Mouse (Mus musculus): ENCODE measurements around the gene Sytl5.

Sytl5 gene

DNA sequence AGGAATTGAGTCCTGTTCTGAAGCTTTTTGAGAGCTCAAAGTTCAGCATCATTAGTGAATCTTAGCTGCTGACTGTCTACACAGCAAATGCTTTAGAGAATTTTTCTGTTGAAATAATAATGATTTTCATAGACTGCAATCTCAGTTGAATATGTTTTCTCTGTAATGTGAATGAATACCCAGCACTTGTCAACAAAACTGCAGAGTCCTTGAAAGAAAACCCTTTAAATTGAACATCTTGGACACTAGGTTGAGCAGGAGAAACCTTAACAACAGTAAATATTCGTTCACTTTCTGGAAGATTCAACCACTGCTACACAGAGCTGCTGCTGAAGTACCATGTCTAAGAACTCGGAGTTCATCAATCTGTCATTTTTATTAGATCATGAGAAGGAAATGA is at the start of gene Sytl5:
Gene Sytl5 (plus strand): TSS at position 301 of the 400 bp plus-strand sequence.
- DNase-seq (ENCODE audit: low read depth, low spot score): no peak

DNA sequence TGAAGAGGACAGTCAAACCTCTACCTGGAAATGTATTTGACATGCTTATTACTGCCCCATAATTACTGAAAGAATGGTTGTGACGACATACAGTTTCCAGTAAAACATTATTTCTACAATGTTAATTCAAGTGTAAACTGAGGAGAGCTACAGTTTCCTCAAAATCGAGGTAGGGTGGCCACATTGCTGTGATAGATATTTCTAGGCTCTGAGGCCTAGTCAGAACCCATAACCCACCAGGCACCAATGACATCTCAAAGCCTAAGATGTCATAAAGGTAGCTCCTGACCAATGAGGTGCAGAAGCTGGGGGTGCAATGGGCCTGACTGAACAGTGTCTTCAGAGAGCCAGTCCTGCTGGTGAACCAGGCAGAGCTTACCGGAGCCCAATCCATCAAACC is 38.8 kb upstream of the Sytl5 start, which contains the start of gene Hypm:
Gene Hypm (plus strand): TSS at position 301 of the 400 bp plus-strand sequence.
- DNase-seq (ENCODE audit: low read depth, low spot score): no peak

DNA sequence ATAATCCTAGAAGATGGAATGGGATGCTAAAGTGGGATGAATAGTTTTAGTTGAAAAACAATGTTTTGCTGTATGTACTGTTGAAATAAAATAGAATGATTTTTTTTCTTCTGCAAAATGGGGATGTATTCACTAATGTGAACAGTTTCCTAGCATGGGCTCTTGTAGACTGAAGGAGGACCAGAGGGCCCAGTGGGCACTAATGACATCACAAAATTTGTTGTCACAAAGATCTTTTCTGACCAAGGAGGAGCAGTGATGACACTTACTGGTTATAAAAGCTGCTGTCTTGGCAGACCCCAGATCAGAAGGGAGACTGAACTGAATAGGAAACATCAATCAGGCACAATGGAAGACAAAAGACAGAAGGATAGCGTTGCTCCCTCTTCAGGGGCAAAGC is 36.0 kb upstream of the Sytl5 start, which contains the start of gene H2al3:
Gene H2al3 (plus strand): TSS at position 301 of the 400 bp plus-strand sequence.
- DNase-seq (ENCODE audit: low read depth, low spot score): no peak

DNA sequence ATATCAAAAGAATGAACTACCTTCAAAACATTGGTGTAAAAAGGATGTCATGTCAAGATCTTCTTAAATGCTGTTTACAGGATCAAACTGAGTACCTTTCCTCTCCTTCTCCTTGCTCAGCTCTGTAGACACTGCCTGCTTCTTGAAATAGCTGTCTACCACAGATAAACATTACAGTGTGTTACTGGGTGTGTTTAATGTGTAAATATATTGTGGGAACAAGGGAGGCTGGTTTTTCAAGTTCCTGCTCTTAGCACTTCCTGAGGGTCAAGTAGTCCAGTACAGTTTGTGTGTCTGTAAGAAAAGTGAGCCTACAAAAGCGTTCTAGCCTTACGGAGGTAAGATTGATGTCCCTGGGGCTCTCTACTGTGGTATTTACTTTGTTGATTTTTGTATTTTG is 23.6 kb upstream of the Sytl5 start:
- DNase-seq (ENCODE audit: low read depth, low spot score): no peak

DNA sequence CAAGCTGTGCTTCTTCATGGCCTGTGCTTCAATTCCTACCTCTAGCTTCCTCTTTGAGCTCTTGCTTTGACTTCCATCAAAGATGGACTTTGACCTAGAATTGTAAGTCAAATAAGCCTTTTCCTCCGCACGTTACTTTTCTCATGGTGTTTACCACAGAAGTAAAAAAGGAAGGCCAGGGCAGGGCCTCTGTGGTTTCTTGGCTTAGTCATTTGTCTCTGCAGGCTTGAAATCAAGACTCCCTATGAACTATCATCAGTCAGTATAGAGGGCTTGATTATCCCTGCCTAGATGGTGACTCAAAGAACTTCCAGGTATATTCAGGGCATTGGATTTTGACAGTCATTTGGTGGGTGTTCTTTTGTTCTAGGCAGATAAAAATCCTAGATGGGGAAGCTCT is 9.9 kb upstream of the Sytl5 start:
- DNase-seq (ENCODE audit: low read depth, low spot score): peak; percentile 20

DNA sequence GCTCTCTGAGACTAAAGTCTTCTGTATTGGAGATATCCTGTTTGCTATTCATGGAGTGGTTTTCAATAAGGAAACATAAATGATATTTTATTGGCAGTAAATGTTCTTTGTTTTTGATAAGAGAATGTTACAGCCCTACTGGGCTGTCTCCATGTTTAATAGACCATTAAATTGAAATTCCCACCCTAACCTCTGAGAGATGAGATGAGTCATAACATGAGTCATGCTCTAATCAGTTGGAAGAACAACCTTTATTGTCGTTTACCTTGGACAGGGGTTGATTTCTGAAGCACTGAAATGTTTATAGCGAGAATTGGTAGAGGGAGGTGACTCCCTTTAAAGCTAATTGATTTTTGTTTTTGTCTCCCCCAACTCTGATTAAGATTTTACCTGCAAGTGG is 24.1 kb downstream of the Sytl5 start:
- DNase-seq (ENCODE audit: low read depth, low spot score): peak; percentile 63

DNA sequence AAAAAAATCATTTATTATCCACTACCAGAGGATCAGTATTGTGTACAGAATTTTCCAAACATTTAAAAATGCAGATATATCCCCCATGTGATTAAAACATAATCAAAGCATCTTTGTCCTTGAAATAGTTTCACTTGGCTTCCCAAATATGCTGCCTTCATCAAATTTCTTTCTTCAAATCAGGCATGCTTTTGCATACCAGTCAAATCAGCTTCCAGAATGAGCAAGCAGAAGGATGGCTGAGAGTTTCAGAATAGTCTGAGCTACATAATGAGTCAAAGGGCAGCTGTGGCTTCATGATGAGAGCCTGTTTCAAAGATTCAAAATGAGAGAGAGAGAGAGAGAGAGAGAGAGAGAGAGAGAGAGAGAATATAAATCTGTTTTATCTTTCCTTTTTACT is 48.4 kb downstream of the Sytl5 start:
- no peak for DNase-seq (ENCODE audit: low read depth, low spot score)

DNA sequence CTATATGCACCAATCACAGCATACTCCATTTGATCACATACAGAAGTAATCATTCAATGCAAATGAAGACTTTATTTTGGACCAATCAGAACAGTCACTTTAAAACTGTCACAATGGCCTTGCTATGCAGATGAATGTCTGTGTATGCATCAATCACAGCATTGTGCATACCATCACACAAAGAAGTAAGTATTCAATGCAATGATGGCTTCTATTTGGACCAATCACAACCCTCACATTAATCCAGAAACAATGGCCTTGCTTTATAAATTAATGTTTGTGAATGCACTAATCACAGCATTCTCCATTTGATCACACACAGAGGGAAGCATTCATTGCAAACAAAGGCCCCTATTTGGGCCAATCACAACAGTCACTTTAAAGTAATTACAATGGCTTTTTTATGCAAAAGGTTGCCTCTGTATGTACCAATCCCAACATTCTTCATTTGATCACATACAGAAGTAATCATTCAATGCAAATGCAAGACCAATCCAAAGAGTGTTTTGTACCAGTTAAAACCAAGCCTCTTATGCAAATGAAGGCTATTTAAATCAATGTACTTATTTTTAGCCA is 98.8 kb downstream of the Sytl5 start:
- DNase-seq (ENCODE audit: low read depth, low spot score): no peak

DNA sequence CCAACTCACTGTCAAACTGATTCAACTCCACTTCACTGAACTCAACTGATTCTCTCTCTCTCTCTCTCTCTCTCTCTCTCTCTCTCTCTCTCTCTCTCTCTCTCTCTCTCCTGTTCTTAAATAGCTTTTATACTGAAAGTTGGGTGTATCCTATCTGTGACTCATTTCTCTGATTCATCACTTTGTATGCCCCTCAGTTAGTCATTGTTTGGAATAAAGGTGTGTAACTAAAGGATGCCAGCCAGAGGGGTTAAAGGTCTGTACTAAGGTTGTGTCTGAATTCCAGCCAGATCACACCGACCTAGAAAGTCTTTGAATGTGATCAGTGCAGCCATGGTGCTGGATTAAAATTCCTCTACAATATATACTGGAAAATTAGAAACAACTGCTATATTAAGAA is 115.3 kb downstream of the Sytl5 start:
- peak; percentile 58 for DNase-seq (ENCODE audit: low read depth, low spot score)

DNA sequence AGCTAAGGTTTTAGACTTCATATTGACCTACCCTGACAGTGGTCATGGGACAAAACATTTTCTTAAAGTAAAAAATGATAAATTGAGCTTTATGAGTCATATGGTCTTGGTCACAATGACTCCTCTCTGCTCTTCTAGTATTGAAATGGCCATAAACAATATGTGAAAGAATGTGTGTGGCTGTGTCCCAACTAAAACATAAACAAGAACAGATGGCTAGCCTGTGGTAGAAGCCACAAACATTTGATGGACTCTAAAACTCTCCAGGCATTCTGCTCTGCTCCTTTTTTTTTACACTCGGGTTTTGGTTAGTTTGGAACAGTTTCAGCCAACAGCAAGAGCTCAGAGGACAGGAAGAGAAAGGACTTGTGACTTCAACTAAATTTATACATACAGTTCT is 120.5 kb downstream of the Sytl5 start:
- peak; percentile 98 for DNase-seq (ENCODE audit: low read depth, low spot score)

DNA sequence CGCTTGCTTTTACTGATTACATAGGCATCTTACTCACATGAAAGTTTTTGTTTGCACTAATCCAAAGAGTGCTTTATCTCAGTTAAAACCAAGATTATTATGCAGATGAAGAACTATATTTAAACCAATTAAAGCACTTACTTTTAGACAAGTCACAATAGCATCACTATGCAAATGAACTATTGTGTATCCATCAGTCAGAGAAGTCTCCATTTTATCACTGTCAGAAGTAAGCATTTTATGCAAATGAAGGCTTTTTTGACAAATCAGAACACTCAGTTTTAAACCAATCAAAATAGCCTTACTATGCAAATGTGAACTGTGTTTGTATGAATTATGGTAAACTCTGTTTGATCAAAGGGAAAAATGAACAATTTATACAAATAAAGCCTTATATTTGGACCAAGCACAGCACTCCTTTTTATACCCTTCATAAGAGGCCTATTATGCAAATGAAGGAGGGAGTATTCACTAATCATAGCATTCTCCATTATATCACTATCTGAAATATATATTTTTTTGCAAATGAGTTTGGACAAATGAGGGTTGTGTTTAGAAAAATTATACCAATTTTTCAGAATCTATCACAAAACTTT is 122.4 kb downstream of the Sytl5 start:
- DNase-seq (ENCODE audit: low read depth, low spot score): no peak

DNA sequence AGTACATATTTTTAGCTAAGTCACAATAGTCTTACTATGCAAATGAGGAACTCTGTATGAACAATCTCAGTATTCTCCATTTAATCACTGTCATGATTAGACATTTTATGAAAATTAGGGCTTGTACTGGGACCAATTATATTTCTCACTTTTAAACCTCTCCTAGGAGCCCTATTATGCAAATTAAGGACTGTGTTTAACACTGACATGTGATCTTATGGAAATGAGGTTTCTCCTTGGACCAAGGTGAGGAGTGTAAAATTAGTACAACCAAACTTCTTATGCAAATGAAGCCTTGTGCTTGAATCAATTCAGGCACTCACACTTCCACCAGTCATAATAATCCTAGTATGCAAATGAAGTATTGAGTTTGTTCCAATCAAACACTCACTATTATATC is 124.8 kb downstream of the Sytl5 start:
- no peak for DNase-seq (ENCODE audit: low read depth, low spot score)

DNA sequence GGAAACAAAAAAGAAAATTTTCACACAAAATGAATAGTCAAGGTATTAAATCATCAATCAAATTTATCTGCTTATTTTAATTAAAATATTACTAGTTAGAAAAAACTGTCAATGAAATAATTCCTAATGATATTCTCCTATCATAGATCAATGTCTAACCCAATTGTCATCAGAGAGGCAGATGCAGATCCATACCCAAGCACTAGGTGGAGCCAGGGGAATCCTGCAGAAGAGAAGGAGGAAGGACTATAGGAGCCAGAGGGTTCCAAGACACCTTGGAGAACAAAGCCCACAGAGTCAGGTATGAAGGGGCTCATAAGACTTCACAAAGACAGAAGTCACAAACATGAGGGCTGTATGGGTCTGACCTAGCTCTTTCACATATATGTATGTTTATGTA is 149.2 kb downstream of the Sytl5 start:
- DNase-seq (ENCODE audit: low read depth, low spot score): peak; percentile 40
